Mouse (Mus musculus) monocyte, adult 5-6 weeks (primary cell): ENCODE measurements around the gene Rabggta. TPM values are rescaled to one million over a fixed set of nuclear protein-coding genes. Genes with fewer than 3 reads are reported as not detected.
A peak's percentile ranks its signal among the peaks of the same experiment; 100 is the strongest.
"Not testable (repeated sequence)": the region's sequence is repeated elsewhere in the genome, so short reads cannot be mapped to it uniquely, and the experiment has no call there.

Experiments used
- ATAC-seq: fragments of 153-309, 156-312 bp; replicated peaks from 2 replicates; pipeline ENCODE4 v1.8.0; 2017; ENCODE audit warnings: mild to moderate bottlenecking; ENCODE audit not compliant: low TSS enrichment, insufficient number of reproducible peaks, severe bottlenecking, poor library complexity, low FRiP score
- total RNA-seq: library from RNA; stranded (forward); fragments of 200-1000, 200-491, 200-594 nt; gene quantifications from 3 replicates; pipeline ENCODE4 v1.2.3, GENCODE M21; 2017

Gene Rabggta
- total RNA-seq = 19.8 to 29.6 TPM (median 20.8 TPM) in 3 replicates

- ATAC-seq = peak; percentile 82
Observed at GRCm38 (mm10) chr14:55721700-55722437, at the start of gene Rabggta. Gene Rabggta, minus strand, starts transcription at chr14:55722263.

- ATAC-seq = no peak
Observed at GRCm38 (mm10) chr14:55769087-55769703, 47.1 kb upstream of the Rabggta start.

GRCm38 (mm10) chr14:55768555-55768954 is 46.5 kb upstream of the Rabggta start:
- ATAC-seq = no peak

- ATAC-seq = no peak
Observed at GRCm38 (mm10) chr14:55767519-55768414, 45.7 kb upstream of the Rabggta start.

GRCm38 (mm10) chr14:55765696-55766095 is 43.6 kb upstream of the Rabggta start, which contains the start of gene Ltb4r1:
Gene Ltb4r1, plus strand, starts transcription at chr14:55765962.
- ATAC-seq = peak; percentile 27; the same call in 1 of the 2 replicates

- ATAC-seq = no peak
Observed at GRCm38 (mm10) chr14:55763166-55763565, 41.1 kb upstream of the Rabggta start.

- no peak for ATAC-seq
Observed at GRCm38 (mm10) chr14:55762001-55762821, 40.1 kb upstream of the Rabggta start.

- ATAC-seq = no peak
Observed at GRCm38 (mm10) chr14:55761163-55761562, 39.1 kb upstream of the Rabggta start, which contains the start of gene Ltb4r2. Gene Ltb4r2, plus strand, starts transcription at chr14:55761428.

GRCm38 (mm10) chr14:55760156-55760555 is 38.1 kb upstream of the Rabggta start:
- ATAC-seq = not testable (repeated sequence)

GRCm38 (mm10) chr14:55758363-55758784 is 36.3 kb upstream of the Rabggta start, which contains the start of gene Cideb:
Gene Cideb, minus strand, starts transcription at chr14:55758458.
- ATAC-seq = no peak; the same call in 1 of the 2 replicates

- ATAC-seq = no peak
Observed at GRCm38 (mm10) chr14:55757566-55757965, 35.5 kb upstream of the Rabggta start.

GRCm38 (mm10) chr14:55747051-55747847 is 25.2 kb upstream of the Rabggta start:
- ATAC-seq = no peak

- ATAC-seq = no peak
Observed at GRCm38 (mm10) chr14:55745861-55746237, 23.8 kb upstream of the Rabggta start.

- ATAC-seq = peak; percentile 73
Observed at GRCm38 (mm10) chr14:55745180-55745860, 23.3 kb upstream of the Rabggta start, which contains the start of the genes Dhrs1 and Nop9. Gene Dhrs1, minus strand, starts transcription at chr14:55745690. Gene Nop9, plus strand, starts transcription at chr14:55745693.

GRCm38 (mm10) chr14:55743711-55744110 is 21.6 kb upstream of the Rabggta start:
- peak; percentile 84 for ATAC-seq

- no peak for ATAC-seq
Observed at GRCm38 (mm10) chr14:55737086-55737687, 15.1 kb upstream of the Rabggta start.
